Mouse (Mus musculus): ENCODE results near the gene Dnase1.
"Not testable (repeated sequence)": the region's sequence is repeated elsewhere in the genome, so short reads cannot be mapped to it uniquely, and the experiment has no call there.

Dnase1 gene

DNA sequence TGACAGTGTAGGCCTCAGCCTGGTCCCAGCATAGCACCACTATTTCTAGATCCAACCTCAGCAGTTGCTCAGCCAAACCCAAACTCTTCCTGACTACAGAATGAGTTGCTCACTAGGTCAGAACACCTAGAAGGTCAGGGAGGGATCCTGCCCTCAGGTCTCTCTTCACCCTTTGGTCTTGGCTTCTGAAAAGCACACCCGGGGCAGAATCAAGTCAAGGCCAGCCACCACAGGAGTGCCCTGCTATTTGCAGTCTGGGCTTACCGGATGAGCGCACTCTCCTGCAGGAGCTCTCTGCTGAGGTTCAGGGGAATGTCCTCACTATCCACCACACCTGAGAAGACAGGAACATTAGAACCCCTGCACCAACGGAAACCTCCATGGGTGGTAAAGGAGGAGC is 15.9 kb downstream of the Dnase1 start:
- no peak for DNase-seq

- DNase-seq: no peak
Measured at GRCm38 (mm10) chr16:4053811-4054210, 17.1 kb downstream of the Dnase1 start.

DNA sequence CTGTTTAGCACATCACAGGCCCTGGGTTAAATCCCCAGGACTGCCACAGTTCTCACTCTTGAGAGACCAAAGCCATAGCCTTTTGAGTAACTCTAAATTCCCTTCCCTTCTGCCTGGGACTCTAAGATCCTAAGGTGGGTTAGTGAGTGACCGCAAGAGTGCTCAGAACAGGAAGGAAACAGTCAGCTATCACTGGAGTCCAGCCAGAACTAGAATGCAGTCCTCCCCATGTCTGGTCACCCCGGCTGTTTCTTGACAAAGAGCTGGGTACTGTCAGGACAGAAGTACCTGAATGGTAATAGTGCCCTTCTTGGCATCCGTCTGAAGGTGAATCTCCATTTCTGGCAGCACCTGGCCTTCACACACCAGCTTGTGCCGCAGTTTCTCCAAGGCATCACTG is 28.2 kb downstream of the Dnase1 start:
- DNase-seq: no peak

DNA sequence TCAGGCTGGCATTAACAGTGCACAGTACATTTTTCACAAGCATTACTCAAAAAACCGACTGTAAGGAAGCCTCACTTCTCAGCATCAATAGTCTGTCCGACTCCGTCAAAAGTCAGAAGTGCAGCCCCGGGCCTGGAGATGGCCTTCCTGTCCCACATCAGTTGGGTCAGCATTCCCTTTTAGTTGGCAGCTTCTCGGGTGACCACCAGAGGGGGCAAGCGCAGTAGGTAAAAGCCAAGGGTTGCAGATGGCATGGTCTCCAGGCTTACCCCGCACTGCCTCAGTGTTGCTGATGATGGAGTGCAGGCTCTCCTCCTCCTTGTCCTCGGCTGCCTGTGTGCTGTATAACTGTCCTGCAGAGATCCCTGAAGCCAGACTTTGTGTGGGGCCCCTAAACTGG is 31.8 kb downstream of the Dnase1 start:
- peak; percentile 77 to 79 for DNase-seq

- DNase-seq: no peak
Measured at GRCm38 (mm10) chr16:4074297-4074696, 37.6 kb downstream of the Dnase1 start.

GRCm38 (mm10) chr16:4074836-4075235 is 38.1 kb downstream of the Dnase1 start:
- no peak for DNase-seq

GRCm38 (mm10) chr16:4077384-4078061 is 40.8 kb downstream of the Dnase1 start, which contains the start of gene Trap1:
TSS of gene Trap1 (minus strand) at chr16:4077827.
- DNase-seq: peak; percentile 98

DNA sequence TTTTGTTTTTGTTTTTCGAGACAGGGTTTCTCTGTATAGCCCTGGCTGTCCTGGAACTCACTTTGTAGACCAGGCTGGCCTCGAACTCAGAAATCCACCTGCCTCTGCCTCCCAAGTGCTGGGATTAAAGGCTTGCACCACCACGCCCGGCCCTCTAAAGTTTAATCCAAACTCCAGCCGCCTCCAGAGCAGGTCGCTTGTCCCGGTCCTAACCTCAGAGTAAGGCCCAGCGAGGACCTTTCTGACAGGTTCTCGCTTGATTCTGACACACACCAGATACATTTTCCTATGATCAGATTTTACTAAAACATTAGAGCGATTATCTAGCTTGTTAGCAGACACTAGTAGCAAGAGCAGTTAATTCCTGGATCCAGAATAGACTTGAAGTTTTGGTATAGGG is 41.6 kb downstream of the Dnase1 start:
- peak in 1 of 2 experiments; percentile 20 for DNase-seq

DNA sequence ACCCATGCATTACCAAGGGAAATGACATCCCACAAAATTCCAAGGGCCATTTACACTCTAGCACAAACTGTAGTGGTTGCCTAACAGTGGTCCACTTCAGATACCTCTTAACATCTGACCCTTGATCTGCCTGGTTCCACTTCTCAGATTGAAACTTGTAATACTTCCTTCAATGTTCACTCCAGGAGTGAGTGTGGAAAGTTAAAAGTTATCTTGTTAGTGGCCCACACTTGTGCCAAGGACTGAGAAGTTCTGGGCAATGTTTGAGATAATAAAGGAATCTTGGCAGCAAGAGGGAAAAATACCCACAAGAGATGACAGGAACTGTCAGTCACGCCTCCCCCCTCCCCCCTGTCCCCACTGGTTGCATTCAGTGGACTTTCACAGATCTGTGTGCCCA is 42.9 kb downstream of the Dnase1 start:
- DNase-seq: no peak

GRCm38 (mm10) chr16:4080419-4080818 is 43.7 kb downstream of the Dnase1 start:
- DNase-seq: not testable (repeated sequence)

DNA sequence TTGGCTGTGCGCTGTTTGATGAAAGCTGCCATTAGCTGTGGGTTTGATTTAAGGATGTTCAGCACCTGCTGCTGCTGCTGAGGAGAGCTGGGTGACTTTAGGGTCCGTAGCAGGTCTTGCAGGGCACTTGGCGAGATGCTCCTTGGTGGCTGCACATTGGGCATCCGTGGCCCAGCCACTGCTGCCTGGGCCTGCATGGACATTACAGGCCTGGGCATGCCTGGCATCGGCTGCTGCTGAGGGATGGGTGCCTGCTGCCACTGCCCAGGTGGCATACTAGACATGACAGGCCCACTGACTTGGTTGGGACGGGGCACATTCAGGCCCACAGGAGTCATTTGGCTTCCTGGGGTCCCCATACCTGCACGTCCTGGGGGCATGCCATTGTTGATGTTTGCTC is 48.3 kb downstream of the Dnase1 start:
- DNase-seq: no peak

- no peak for DNase-seq
Measured at GRCm38 (mm10) chr16:4085851-4086387, 49.2 kb downstream of the Dnase1 start.

DNA sequence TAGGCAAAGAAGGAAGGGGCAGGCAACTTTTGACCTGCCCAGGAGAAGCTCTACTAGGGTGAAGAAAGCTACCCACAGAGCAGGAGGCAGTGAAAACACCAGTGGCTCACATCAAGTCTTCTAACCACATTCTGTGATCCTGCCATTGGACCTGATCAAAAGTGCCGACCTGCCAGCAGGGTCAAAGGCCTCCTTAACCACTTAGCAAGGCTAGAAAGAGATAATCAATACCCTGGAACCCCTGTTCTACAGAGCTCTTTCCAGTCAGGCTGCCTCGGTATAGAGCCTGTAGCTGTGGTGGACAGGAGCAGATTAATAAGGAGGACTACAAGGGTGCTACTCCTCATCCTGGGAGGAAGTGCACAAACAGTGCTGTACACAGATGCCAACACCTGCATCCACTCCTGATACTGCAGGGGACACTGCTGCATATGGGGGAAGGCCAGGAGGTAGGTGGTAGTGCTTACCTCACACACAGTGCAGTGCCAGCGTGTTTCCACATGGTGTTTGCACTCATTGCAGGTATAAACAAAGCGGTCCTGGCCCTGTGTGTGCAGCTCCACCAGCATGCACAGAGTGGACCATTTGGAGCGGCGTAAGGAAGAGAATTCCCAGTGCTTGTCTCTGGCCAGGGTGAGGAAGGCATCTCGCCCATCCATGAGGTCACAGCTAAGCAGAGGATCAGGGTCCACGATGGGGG is 50.6 kb downstream of the Dnase1 start:
- DNase-seq: no peak
